Mouse (Mus musculus) heart, postnatal 25 days (tissue): Measurements from ENCODE around the gene Sema6c. TPM values are rescaled to one million over a fixed set of nuclear protein-coding genes. Genes with fewer than 3 reads are reported as not detected.

Experiments used
- DNase-seq: peaks from one replicate; pipeline ENCODE4 v3.0.0; 2022; ENCODE audit warnings: low spot score
- intact Hi-C: fragments of 180-260 bp; cut with DNase I; formaldehyde crosslinking; loops from one replicate; pipeline ENCODE4 v1.15.1; 2025
- total RNA-seq, 2 experiments: library from RNA; stranded (reverse); gene quantifications; 2 replicates each; pipeline ENCODE4 v1.2.3; 2021

Gene Sema6c
- total RNA-seq, 2 experiments from 2014 or later: 7.3 to 9.4 TPM

GRCm38 (mm10) chr3:95141474-95141873, 18.8 kb upstream of the Sema6c start:
- intact Hi-C loops: no loop called here
- DNase-seq: no peak

- intact Hi-C loops: loop anchor here (1.0 to 2.0 kb wide), 3 partner anchors 32 to 121 kb away; partner anchors contain the start of gene Gabpb2
- DNase-seq: no peak
Measured at GRCm38 (mm10) chr3:95141952-95142616, 18.2 kb upstream of the Sema6c start, which contains the start of gene Tnfaip8l2. Tnfaip8l2 (minus strand) TSS chr3:95142360.

- DNase-seq: peak; percentile 70
- intact Hi-C loops: loop anchor here (1.0 to 2.0 kb wide), 3 partner anchors 32 to 120 kb away; partner anchors contain the start of gene Gabpb2
Measured at GRCm38 (mm10) chr3:95142617-95143011, 17.6 kb upstream of the Sema6c start.

GRCm38 (mm10) chr3:95147924-95148323, 12.3 kb upstream of the Sema6c start:
- intact Hi-C loops: no loop called here
- DNase-seq: no peak

- intact Hi-C loops: no loop called here
- no peak for DNase-seq
Measured at GRCm38 (mm10) chr3:95153874-95154273, 6.4 kb upstream of the Sema6c start.

- intact Hi-C loops: no loop called here
- no peak for DNase-seq
Measured at GRCm38 (mm10) chr3:95159511-95159986, 708 bp upstream of the Sema6c start.

GRCm38 (mm10) chr3:95161041-95161551, 839 bp downstream of the Sema6c start:
- no peak for DNase-seq
- intact Hi-C loops: no loop called here

- DNase-seq: no peak
- intact Hi-C loops: no loop called here
Measured at GRCm38 (mm10) chr3:95161618-95162344, 1.5 kb downstream of the Sema6c start.

- intact Hi-C loops: no loop called here
- no peak for DNase-seq
Measured at GRCm38 (mm10) chr3:95162345-95162628, 2.0 kb downstream of the Sema6c start.

GRCm38 (mm10) chr3:95163419-95164255, 3.4 kb downstream of the Sema6c start:
- intact Hi-C loops: no loop called here
- DNase-seq: no peak

GRCm38 (mm10) chr3:95164256-95164550, 3.9 kb downstream of the Sema6c start:
- intact Hi-C loops: no loop called here
- no peak for DNase-seq

GRCm38 (mm10) chr3:95164840-95165239, 4.6 kb downstream of the Sema6c start:
- no peak for DNase-seq
- intact Hi-C loops: no loop called here

- intact Hi-C loops: no loop called here
- no peak for DNase-seq
Measured at GRCm38 (mm10) chr3:95169996-95170395, 9.7 kb downstream of the Sema6c start.

- DNase-seq: no peak
- intact Hi-C loops: no loop called here
Measured at GRCm38 (mm10) chr3:95171105-95171504, 10.8 kb downstream of the Sema6c start.

GRCm38 (mm10) chr3:95172526-95173255, 12.4 kb downstream of the Sema6c start:
- no peak for DNase-seq
- intact Hi-C loops: no loop called here

- intact Hi-C loops: no loop called here
- DNase-seq: no peak
Measured at GRCm38 (mm10) chr3:95173256-95173949, 13.1 kb downstream of the Sema6c start.

- intact Hi-C loops: loop anchor here (1.0 kb wide), 1 partner anchor 32 kb away; the partner anchor contains the start of gene Tnfaip8l2
- DNase-seq: peak; percentile 69
Measured at GRCm38 (mm10) chr3:95174011-95174592, 13.8 kb downstream of the Sema6c start.

GRCm38 (mm10) chr3:95176500-95176899, 16.2 kb downstream of the Sema6c start:
- intact Hi-C loops: no loop called here

GRCm38 (mm10) chr3:95177583-95177982, 17.3 kb downstream of the Sema6c start:
- intact Hi-C loops: no loop called here
- DNase-seq: no peak

More at GRCm38 (mm10) chr3:95176500-95176899, 16.2 kb downstream of the Sema6c start:
- no peak for DNase-seq
